Mouse (Mus musculus): Measurements from ENCODE around the gene Jam3. TPM values are rescaled to one million over a fixed set of nuclear protein-coding genes. Genes with fewer than 3 reads are reported as not detected.

Gene Jam3
- total RNA-seq, 1 experiment from 2014 or later: 30.9 TPM

DNA sequence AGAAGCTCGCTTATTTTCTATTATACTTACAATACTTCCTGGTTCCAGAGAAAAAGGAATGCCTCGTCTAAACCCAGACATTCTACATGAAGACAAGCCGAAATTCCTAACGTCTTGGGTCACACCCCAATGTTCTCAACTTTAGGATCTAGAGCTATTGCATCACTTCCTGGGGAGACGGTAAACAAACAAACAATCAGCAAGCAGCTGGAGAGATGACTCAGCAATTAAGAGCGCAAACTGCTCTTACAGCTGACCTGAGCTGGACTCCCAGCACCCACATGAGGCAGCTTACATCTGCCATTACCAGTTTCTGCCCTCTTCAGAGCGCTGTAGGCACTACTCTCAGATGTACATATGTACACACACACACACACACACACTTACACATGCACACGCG, 34.0 kb downstream of the Jam3 start:
- no peak for DNase-seq

- DNase-seq: peak; percentile 24
Measured at GRCm38 (mm10) chr9:27111756-27112155, 43.5 kb downstream of the Jam3 start.

GRCm38 (mm10) chr9:27110681-27111080, 44.5 kb downstream of the Jam3 start:
- no peak for DNase-seq

GRCm38 (mm10) chr9:27109533-27110514, 45.4 kb downstream of the Jam3 start:
- peak; percentile 76 for DNase-seq

DNA sequence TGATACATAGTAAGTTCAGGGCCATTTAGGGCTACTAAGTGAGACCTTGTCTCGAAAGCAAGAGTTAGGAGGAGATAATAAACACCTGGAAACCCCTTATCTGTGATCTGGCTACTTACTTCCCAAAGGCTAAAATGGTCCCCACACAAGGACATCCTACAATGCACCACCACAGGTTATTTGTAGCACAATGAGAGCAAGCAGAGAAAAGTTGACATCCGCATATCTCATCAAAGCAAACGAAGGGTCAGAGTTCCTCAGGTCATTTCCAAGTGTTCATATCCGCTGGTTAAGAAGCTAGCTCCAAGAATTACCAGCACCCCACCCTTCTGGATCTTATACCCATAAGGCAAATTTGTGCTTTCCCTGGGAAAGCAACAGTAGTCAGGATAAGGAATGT, 46.8 kb downstream of the Jam3 start:
- DNase-seq: no peak

DNA sequence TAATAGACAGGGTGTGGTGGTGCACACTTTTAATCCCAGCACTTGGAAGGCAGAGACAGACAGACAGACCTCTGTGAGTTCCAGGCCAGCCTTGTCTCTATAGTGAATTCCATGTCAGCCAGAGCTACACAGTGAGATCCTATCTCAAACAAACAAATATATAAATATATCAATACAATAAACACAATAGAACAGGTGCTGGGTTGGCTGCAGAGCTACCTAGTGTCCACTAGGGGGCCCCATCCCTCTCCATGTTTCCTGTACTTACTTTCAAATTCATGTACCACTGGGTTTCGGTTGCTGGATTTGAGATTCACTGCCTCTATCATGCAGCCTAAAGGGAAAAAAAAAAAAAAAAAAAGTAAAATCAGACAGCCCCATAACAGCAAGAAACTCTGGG, 49.1 kb downstream of the Jam3 start:
- DNase-seq: peak; percentile 75

DNA sequence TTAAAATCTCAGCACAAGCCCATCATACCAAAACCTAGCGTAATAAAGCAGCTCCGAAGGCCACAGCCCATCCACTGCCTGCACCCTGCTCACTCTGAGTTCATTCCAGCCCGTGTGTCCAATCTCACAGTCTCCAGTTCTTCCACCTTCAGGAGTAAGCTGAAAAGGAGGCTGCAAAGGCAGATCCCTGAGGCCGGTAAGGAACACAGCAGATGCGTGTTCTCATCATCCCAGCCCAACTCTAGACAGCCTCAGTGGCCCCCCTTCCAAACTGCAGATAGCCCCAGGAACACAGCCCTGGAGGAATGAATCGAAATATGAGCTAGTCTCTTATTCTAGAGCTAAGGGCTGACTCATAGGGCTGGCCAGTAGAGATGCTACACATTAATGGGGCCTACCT, 53.8 kb downstream of the Jam3 start:
- DNase-seq: no peak

DNA sequence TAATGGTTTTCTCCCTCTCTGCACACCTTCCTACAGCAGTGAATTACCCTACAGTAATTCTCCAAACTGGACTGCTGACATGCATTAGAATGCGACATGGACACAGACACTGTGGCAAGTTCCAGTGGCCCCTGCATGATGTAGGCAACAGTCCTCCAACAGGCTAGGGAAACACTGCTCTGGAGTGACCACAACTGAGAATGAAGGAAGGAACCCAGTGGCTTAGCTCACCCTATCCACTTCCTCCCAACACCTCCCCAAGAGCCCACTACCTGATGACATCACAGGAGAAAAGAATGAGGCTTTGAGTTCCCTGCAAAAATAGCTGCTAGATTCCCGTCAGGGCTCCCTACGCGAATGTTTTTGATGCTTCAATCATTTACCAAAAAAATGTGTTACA, 55.7 kb downstream of the Jam3 start:
- no peak for DNase-seq

- no peak for DNase-seq
Measured at GRCm38 (mm10) chr9:27098557-27098956, 56.7 kb downstream of the Jam3 start.

- DNase-seq: peak; percentile 22
Measured at GRCm38 (mm10) chr9:27098092-27098491, 57.1 kb downstream of the Jam3 start.

GRCm38 (mm10) chr9:27092916-27093315, 62.3 kb downstream of the Jam3 start:
- no peak for DNase-seq

DNA sequence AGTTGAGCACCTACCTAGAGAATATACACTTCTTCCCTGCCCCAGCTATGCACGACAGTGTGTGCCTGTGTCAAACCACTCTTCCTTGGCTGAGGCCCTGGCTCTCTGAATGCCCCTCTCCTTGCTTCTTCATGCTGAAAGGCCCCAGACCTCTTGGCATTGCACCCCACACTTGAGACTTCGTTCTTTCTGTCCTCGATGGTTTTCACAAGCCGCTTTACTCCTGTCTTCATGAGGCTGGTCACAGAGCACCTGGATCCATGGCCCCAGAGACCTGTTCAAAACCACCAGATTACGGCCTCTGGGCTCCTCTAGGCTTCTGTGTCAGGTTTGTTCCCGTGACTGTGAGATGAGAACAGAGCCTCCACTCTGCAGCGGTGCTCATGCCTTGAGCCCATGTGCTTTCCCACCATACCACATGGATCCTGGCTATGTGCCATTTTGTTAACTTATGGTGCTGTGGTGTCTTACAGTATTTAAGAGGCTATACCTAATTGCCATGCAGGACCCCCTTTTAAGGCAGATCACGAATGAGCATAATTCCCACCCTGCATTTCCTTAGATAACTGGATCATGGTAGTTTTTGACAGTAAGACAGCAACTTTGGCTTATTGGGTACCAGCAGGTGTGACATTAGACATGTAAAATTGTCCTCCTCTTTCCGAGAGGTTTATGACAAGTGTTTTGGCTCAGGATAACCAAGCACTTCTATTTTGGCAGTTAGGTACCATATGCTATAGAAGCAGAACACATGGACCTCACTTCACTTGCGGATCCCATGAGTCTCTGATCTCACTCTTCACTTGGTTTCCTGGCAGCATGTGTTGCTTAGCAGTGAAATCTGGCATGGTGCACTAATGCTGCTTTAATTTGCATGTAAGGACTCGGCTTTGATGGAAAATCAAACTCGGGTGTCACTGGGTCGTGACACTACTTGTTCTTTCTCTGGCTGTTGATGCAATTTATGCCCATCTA, 64.1 kb downstream of the Jam3 start:
- DNase-seq: no peak

- no peak for DNase-seq
Measured at GRCm38 (mm10) chr9:27090134-27090533, 65.1 kb downstream of the Jam3 start.

DNA sequence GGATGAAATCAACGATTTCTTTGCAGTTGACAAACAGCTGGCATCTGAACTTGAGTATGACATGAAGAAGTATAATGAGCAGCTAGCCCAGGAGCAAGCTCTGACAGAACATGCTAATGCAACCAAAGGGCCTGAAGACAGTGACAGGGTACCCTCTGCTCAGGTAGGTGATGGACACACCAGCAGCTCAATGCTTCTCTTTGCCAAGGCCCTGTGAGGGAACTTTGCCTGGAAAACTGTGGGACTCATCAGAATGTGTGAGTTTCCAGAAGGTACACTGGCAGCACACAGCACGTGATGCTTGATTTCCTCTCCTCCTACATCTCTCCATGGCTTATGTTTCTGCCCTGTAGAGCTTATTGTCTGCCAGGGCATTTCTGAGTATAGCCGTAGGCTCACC, 67.8 kb downstream of the Jam3 start:
- DNase-seq: no peak

DNA sequence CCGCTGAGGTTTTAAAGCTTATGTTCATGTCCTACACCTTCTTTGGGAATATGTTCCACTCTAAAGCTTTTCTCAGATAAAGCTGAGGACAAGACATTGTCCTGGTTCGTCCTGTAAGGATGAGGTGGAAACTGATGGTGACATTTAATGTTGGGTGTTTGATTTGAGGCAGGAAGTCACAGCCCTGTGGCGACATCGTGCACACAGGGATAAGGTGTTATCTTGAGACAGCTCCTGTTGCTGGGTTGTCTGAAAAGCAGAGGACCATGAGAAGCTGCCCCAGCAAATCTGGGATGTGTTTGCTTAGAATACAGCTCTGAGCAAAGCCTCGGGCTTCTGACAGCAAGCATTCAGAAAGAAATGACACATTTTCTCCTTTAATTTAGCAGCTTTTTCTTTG, 69.0 kb downstream of the Jam3 start:
- DNase-seq: no peak

GRCm38 (mm10) chr9:27075812-27076211, 79.4 kb downstream of the Jam3 start:
- no peak for DNase-seq

GRCm38 (mm10) chr9:27074677-27075076, 80.5 kb downstream of the Jam3 start:
- DNase-seq: no peak

DNA sequence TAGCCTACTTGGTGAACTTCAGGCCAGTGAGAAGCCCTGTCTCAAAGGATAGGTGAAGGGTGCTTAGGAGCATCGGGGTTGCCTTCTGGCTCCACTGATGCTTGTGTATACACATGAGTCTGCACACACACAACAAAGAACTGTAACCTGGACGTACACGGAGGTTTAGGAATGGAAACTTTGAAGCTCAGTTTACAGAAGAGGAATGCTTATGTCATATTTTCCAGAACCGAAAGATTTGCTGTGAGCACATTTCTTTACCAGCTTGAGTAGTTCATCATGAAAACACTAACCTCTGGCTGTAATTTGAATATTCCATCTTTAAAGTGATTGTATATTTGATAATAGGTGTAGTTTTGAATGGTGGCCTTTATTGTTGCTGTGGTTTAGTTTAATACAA, 84.3 kb downstream of the Jam3 start:
- DNase-seq: no peak

DNA sequence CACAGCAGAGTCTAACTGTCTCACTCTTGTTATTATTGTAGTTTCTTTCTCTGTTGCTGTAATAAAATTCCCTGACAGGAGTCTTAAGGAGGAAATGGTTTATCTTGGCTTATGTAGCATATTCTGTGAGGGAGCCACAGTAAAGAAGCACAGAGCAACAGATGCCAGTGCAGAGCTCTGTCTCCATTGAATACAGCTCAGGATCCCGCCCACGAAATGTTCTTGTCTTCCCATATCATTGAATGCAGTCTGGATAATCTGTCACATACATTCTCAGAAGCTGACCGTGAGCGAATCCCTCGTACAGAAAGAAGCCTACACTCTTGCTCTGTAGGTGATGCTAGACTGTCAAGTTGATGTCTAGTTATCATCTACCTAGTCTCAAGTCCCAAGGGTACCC, 96.9 kb downstream of the Jam3 start:
- DNase-seq: no peak

GRCm38 (mm10) chr9:27049492-27049891, 105.7 kb downstream of the Jam3 start:
- DNase-seq: no peak
